Mouse (Mus musculus): Measurements from ENCODE around the gene Mettl16.
A peak's percentile ranks its signal among the peaks of the same experiment; 100 is the strongest.

Mettl16 gene

DNA sequence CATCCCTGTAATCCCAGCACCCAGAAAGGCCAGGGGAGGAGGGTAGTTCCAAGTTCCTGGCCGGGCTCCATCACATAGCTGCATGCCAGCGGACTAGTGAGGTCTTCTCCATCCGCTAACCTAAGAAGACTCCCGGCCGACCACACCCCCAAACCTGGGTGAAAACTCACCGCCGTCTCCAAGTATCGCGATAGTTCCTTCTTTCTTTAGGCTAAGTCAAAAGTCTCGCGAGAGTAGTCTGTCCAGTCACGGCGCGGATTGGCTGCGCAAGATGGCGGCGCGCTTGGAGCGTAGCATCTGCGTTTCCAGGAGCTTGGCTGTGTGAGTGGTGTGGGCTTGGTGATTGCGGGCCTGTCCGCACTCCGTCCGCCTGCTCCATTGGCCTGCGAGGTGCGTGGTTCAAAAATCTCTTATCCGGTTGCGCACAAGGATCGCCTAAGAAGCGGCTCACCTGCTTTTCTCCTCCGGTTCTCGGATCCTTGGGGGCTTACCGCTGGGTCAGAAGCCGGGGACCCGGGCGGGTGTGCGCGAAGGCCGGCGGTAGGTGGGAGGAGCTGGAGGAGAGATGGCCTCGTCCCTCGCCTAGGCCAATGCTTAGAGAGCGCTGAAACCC lies at the start of gene Mettl16:
Gene Mettl16, plus strand, starts transcription at position 236 of the 613 bp plus-strand sequence.
- peak; percentile 96 for DNase-seq

DNA sequence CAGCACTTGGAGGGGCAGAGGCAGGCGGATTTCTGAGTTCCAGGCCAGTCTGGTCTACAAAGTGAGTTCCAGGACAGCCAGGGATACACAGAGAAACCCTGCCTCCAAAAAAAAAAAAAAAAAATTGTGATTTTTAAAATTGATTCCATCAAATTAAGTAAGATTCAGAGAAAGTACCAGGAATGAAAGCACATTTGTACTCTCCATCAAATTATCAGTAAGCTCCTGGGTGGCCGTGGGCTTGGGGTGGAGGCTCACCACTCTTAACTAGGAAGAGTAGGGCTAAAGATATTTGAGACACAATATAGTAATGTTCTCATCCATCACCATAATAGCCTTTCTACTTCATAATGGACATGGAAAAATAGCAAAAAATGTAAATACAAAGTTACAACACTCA lies 49.5 kb upstream of the Mettl16 start:
- no peak for DNase-seq

DNA sequence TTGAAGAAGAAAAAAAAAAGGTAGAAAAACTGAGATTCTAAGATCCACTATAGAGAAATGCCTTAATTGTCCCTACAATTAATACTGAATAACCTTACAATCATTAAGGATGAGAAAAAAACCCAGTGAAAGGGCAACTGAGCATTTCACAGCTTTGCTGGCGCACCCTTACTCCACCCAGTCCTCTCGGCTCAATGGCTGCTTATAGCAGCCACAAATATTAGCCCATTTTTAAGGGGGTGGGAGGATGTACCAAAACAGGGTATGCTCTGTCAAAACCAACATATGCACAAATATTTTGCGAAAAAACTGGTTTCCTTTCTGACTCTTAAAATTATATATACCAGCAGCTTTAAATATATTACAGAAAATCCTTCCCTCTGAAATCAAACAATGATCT lies 48.7 kb upstream of the Mettl16 start:
- DNase-seq, result no peak

DNA sequence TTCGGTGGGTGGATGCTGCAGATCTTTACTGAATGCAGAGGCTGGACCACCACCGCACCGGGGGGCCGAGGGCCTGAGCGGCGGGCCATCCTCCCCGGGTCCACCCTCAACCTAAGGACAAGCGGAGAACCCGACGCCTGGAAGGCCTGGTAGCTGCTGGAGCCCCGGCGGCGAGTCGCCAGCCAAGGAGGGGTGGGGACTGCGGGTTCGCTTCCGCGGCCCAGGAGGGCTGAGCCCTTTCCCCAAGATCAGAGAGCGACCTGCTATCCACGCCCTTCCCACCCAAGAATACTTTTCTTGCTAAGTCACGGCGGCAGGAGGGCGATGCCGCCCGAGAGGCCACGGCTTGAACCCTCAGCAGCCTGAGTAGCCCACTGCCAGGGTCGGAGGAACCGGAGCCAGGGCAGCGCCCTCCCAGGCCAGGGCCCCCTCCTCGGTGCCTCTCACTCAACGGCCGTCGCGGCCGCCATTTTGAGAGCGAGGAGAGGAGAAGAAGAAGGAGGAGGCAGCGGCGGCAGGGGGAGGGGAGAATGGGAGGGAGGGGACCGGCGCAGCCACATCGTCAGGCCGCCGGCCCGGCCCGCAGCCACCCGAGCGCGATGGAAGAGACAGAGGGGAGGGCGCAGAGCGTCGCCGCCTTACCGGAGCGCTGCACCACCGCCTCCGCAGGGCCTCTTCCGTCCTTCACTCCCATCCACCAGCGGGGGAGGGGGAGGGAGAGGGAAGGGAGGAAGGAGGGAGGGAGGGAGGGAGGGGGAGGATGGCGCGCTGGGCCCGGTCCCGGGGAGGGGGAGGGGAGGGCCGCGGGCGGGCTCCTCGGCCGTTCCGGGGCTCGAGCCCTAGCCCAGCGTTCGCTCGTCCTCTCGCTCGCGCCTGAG lies 47.0 kb upstream of the Mettl16 start:
- peak; percentile 87 to 89 for DNase-seq

DNA sequence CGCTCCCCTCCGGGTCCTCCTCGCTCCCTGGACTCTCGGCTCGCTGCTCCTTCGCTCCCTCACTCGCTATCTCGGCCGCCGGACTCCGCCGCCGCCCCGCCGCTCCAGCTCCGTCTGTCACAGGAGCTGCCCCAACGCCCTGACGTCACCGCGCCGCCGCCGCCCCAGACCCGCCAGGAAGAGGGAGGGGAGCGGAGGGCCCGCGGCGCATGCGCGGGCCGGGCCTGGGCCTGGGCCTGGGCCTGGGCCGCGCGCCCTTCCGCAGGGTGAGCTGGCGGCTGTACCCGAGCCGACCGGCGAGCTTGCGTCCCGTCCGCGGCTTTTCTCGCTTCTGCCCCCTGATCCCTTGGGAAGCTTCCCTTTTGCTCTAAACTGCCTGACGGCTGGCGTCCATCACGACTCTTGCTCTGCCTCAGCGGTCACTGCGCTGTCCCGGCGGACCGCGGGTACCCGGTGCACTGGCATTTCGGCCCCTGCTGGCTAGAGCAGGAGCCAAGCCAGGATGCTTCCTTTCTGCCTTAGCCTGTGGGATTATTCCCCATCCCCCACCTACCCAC lies 46.3 kb upstream of the Mettl16 start, which contains the start of gene Pafah1b1:
Gene Pafah1b1, minus strand, starts transcription at position 436 of the 557 bp plus-strand sequence.
- DNase-seq, result peak; percentile 97 to 99

DNA sequence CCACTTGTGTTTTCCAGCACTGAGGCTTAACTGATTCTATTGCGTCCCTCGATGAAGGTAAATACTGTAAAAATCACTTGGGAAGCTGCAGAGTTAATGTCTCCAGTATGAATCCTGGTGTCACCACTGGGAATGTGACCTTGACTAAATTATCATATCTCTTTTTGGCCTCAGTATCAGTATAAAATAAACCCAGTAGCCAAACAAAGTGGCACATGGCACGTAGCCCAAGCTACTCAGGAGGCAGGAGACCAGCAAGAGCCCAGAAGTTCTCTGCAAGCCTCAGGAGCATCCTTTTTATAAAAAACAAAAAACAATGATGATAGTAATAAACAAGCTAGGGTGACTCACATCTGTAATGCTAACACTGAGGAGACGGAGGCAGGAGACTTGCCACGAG lies 45.4 kb upstream of the Mettl16 start:
- no peak for DNase-seq

DNA sequence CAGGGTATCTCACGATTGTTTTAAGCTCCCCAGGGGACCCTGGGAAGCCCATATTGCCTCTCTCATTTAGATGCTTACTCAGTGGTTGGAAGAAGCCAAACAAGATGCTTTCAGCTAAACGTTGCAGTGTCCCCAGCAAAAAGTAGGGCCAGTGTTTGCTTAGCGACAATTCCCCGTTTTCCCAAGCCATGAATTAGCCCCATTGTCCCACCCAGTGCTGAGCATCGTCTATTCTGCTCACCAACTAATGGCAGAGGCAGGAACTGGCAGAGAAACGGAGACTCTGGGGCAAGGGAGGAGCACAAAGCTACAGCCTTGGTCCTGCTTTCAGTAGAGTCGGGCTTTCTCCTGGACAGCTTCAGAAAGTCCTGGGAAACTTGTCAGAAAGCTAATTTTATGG lies 35.7 kb upstream of the Mettl16 start:
- DNase-seq, result no peak

DNA sequence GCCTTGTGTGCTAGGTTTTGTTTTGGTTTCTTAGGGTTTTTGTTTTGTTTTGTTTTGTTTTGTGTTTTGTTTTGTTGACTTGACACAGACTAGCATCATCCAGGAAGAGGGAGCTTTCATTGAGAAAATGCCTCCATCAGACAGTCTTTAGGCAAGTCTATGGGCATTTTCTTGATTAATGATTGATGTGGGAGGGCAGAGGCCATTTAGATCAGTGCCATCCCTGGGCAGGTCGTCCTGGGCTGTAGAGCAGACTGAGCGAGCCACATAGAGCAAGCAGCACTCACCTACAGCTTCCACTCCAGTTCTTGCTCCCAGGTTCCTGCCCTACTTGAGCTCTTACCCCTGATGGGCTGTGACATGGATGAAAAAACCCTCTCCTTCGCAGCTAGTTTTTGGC lies 32.8 kb upstream of the Mettl16 start:
- no peak for DNase-seq

DNA sequence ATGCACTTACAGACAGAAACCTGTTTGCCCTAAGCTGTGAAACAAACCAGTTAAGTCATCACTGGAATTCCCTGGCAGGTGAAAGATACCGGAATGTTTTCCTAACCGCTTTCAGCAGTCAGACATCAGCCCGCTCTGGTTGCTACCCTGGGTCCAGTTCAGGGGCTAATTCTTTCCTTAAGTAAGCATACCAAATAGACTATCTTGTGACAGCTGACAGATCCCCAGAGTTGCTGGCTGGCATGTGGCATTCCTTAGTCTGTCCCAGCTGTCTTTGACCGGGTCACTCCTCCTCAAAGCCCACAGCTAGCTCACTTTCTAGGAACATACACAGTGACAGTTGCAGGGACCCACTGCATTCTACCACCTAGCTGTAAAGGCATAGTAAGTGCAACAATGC lies 22.6 kb upstream of the Mettl16 start:
- peak; percentile 7 to 39 for DNase-seq

DNA sequence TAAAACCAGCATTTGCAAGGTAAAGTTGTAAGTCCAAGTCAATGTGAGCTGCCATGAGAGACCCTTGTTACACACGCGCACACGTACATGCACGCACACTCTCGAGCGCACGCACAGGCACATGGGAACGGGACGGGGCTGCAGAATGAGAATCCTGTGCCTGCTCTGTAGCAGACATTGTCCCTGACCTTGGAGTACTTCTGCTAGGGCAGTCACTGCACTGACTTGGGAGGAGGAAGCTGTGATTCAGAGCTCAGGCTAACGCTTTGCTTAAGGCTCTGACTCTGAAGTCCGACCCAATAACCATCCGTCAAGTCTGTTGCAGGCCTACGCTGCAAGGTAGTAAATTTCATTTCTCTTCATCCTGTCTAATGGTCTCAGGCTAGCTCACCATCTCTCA lies 21.4 kb upstream of the Mettl16 start:
- no peak for DNase-seq

DNA sequence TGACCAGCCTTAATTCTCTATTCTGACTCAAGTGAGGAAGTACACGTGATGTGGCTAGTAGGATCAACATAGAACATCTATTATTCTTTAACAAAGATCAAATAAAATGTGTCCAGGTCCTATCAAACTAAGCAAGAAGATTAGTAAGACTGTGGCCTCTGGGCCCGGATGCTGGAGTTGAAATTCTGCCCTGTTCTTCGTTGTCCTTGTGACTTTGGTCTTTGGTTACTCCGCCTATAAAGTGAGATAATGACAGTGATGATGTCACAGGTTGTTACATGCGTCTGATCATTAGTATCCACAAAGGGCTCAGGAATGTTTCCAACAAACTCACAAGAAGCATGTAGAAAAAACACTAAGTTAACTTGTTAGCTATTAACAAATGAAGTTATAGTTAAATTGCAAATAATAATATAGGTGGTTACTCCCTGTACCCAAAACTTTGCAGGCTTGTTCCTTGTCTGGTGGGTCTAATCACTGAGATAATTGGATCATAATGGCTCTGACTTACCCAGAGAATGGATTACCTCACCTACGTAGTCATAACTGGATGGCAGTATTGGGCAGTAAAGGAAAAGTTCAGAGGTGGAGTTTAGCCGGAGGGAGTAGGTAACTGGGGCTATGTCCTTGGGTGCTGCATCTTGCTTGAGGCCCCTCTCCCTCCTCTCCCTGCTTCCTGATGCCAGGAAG lies 19.8 kb upstream of the Mettl16 start:
- no peak for DNase-seq

DNA sequence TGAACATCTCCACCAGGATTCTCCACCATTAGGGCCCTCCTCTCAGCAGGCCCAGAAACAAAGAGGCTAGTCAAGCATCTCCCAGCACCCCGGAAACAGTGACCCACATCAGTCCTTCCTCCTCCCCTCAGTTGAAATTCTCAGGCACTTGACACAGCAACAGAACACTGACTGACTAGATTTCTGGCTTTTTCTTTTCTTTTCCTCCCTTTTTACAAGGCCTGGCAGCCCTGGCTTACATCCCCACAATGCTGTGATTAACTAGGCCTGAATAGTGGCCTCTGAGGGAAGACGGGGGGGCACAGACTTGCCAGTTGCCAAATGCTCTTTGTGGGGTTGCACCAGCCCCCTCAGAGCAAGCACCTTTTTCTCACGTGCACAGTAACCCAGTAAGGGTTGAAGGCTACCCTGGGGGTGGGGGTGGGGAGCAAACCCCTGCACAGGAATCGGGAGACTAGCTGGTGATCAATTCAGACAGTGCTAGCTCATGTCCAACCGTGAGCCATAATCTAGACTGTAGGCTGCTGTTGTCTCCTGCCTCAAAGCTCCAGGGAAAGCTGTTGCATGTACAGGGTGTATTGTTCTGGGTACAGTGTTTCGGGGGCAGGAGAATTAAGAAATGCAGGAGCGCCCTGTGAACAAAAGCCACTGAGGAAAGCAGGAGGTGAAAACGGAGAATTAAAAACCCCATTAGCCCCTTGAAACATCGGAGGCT lies 19.1 kb upstream of the Mettl16 start:
- no peak for DNase-seq

DNA sequence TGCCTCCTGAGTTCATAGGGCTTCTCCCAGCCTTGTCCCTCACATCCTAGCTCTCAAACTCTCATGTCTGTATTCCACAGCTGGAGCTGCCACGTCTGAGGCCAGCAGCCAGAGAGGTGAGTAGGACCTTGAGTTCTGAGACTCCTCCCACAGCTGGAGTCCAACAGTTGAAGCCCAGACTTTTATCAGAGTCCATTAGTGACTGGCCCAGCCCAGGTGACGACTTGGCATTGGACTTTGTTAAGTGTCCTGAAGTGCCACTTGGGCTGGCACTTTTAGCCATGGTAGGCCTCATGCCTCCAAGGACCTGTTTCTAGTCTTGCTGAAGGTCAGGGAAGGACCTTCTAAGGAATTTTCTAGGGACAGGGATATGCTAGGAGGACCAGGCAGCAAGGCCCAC lies 14.0 kb upstream of the Mettl16 start:
- peak; percentile 74 to 86 for DNase-seq

DNA sequence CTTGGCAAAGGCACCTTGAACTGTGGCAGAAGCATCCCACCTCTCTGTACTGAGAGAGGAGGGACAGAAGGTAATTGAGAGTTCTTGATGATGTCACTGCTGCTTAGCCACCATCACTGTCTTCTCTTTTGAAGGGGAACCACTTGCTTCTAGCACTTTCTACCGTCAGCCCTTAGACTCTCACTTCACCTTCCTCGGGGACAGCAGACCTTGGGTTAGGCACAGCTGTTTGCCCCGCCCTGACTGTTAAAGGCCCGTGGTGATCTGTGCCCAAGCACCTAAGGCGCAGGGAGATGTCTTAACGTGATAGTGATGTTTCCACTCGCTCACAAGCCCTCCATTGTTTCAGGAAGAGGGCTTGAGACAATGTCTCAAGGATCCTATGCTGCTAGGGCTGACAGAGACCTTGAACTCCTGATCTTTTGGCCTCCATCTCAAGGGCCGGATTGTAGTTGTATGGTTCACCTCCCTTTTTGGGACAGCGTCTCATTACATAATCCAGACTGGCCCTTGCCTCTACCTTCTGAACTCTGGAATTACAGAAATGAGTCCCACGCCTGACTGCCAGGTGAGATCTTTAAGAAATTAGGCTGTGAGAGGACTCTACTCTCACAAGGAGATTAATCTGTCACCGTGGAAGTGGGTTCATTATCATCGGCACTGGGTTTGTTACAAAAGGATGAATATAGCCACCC lies 9.5 kb upstream of the Mettl16 start:
- no peak for DNase-seq

DNA sequence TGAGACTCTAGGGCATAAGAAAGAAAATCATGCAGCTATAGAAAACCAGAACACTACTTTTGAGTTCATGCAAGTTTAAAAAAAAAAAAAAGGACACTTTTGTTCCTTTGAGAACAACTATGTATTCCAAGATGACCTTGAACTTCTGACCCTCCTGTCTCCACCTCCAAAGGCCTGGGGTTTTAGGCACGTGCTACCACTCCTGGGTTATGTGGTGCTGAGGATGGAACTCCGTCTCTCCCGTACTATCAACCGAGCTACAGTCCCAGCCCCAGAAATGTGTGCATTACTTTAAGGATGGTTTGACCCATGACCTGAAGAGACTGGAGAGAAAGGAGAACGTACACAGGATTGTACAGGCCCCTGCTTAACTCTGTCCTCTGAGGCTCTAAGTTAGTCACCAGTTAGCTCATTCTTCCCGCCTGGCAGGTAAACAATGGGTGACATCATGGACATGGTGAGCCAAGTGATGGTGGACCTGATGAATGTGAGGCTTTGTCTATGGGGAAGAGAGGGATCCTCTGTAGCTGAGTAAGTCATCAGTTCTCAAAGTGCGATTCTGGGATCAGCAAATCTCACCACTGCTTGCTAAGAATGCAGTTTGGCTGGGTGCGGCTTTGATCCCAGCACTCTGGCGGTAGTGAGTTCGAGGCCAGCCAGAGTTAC lies 6.5 kb upstream of the Mettl16 start:
- no peak for DNase-seq

DNA sequence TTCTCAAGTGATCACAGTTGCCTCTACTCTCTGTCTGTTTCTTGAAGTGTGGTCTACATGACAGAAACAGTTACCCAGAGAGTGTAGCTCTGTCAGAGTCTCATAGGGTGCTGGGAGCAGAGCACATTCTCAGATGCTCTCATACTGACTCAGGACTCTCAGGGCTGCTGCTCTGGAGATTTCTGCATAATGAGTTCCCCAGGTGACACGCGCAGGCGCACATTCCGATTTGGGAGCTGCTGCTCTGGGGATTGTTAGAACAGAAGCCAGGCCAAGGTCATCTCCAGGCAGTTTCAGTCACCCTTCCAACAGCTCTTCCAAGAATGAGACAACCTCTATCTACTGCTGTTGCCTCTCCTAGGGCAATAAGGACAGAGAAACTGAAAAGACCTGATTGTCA lies 3.2 kb upstream of the Mettl16 start:
- no peak for DNase-seq

DNA sequence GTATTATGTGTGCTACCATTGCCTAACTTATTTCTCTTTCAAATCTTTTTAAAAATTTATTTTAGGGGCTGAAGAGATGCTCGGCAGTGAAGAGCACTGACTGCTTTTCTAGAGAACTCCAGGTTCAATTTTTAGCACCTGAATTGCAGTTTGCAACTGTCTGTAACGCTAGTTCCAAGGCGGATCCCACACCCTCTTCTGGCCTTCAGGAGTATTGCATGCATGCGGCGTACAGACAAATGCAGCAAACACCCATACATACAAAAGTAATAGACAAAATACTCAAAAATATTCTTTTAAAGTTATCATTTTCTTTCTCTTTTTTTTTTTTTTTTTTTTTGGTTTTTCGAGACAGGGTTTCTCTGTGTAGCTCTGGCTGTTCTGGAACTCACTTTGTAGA lies 2.6 kb upstream of the Mettl16 start:
- peak; percentile 29 to 54 for DNase-seq

DNA sequence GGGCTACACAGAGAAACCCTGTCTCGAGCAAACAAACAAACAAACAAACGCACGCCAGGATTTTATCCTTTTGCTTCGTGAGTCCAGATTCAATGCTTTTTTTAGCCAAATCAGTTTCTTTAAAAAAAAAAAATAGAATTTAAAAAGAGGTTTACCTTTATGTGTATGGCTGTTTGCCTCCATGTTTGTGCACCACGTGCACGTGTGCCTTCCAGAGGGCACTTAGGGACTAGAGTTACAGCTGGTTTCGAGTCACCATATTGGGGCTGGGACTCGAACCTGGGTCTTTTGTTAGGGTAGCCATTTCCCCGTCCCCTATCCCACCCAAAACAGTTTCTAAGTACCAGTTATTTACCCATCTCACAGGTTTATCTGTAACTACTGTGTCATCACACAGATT lies 593 bp upstream of the Mettl16 start:
- no peak for DNase-seq

DNA sequence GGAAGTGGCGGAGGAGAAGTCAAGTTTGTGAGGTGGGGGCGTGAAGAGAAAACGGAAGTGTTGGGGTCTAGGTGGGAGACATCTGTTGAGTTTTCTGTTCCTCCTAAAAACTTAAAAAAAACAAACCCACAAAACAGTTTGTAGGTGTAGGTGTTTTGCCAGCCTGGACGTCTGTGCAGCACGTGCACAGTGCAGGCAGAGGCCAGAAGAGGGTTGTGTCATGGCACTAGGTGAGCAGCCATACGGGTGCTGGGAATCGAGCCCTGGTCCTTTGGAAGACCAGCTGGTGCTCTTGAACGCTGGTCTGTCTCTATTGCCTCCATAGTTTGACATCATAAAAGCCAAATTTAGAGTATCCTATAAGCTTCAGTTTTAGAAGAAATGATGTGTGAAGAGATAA lies 604 bp downstream of the Mettl16 start:
- no peak for DNase-seq

DNA sequence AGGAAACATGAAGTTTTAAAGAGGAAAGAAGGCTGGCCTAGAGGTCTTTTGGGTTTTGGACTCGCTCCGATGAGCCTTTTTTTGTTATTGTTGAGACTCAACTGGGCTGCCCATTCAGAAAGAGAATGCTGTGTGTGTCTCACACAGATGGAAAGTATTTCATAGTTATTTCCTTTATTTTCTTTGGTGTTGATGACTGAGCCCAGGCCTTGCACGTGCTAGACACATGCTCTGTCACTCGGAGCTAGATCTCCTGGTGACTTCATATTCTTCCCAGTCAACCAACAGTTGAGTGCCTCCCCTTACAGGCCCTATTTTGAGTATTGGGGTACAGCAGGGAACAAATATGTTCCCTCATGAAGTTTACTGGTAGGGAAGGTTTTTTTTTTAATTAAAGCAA lies 1.0 kb downstream of the Mettl16 start:
- no peak for DNase-seq

DNA sequence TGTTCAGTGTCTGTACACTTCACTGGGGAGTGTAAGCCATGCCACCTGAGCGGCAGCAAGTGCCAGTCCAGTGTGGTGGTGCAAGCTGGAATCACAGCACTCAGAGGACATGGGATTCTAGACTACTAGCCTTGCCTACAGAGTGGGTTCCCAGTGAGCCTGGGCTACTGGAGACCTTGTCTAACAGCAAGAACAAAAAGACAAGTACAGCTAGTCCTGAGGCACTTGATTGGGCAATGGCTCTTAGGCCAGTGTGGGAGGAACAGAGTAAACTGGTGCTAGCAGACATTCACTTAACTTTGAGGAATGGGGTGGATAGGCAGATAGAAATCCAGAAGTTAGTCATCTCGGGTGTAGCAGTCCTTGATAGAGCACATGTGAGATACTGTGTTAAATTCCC lies 1.8 kb downstream of the Mettl16 start:
- DNase-seq, result no peak

DNA sequence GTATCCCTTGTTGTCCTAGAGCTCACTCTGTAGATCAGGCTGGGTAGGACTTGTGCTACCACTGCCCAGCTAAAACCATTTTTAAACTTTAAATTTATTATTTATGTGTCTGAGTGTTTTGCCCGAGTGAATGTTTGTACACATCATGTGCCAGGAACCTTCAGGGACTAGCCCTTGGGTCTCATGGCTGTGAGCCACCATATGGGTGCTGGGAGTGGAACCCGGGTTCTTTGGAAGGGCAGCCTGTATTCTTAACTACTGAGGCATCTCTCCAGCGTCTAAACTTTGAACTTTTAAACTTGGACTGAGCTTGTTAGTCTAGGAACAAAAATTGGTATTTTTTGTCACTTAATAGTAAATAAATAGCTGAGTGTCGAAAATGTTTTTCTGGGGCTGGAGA lies 22.2 kb downstream of the Mettl16 start:
- no peak for DNase-seq

All from lung, postnatal 4 days (tissue).